Mouse (Mus musculus) heart, postnatal 14 days (tissue): ENCODE results near the gene Olfr1359. TPM values are rescaled to one million over a fixed set of nuclear protein-coding genes. Genes with fewer than 3 reads are reported as not detected.

Source experiments
- DNase-seq, 2 experiments: peaks; one replicate each; pipeline ENCODE4 v3.0.0; 2021 to 2022
- intact Hi-C: fragments of 180-260 bp; cut with DNase I; formaldehyde crosslinking; loops from one replicate; pipeline ENCODE4 v1.15.1; 2025
- total RNA-seq, 2 experiments: library from RNA; stranded (reverse); gene quantifications; 2 replicates each; pipeline ENCODE4 v1.2.3; 2021

The Olfr1359 gene
- total RNA-seq, 2 experiments from 2014 or later = not detected

- intact Hi-C loops = no loop called here
- DNase-seq = no peak
These were observed 24.5 kb downstream of the Olfr1359 start for GRCm38 (mm10) chr13:21722373-21722925.

- intact Hi-C loops = no loop called here
- DNase-seq = no peak
These were observed 25.3 kb downstream of the Olfr1359 start for GRCm38 (mm10) chr13:21722993-21723836.

- no peak for DNase-seq
- intact Hi-C loops = no loop called here
These were observed 30.1 kb downstream of the Olfr1359 start for GRCm38 (mm10) chr13:21727948-21728572.

- intact Hi-C loops = no loop called here
- no peak for DNase-seq
These were observed 31.6 kb downstream of the Olfr1359 start for GRCm38 (mm10) chr13:21729544-21729943.

GRCm38 (mm10) chr13:21733466-21733865 lies 35.6 kb downstream of the Olfr1359 start:
- DNase-seq = no peak
- intact Hi-C loops = loop anchor here (5.0 kb wide), 1 partner anchor 1889 kb away; the partner anchor contains the start of genes Hist1h1e and Hist1h2be

GRCm38 (mm10) chr13:21734010-21734905 lies 36.3 kb downstream of the Olfr1359 start:
- DNase-seq = peak; percentile 67 to 88
- intact Hi-C loops = loop anchor here (1.0 to 5.0 kb wide), 3 partner anchors 16 to 1888 kb away; partner anchors contain the start of genes Hist1h1e, Hist1h2be and Hist1h4k

GRCm38 (mm10) chr13:21734906-21735767 lies 37.2 kb downstream of the Olfr1359 start, which contains the start of gene Hist1h4j:
Hist1h4j (plus strand) TSS chr13:21735064.
- intact Hi-C loops = loop anchor here (1.0 to 5.0 kb wide), 3 partner anchors 15 to 1887 kb away; partner anchors contain the start of genes Hist1h1e, Hist1h2be and Hist1h4k

GRCm38 (mm10) chr13:21745006-21745405 lies 47.1 kb downstream of the Olfr1359 start:
- intact Hi-C loops = no loop called here

More at GRCm38 (mm10) chr13:21734906-21735767, 37.2 kb downstream of the Olfr1359 start, which contains the start of gene Hist1h4j:
- peak; percentile 66 to 76 for DNase-seq

GRCm38 (mm10) chr13:21749387-21750158 lies 51.7 kb downstream of the Olfr1359 start:
- intact Hi-C loops = loop anchor here (1.0 to 10.0 kb wide), 2 partner anchors 15 to 1835 kb away; partner anchors contain the start of gene Hist1h4d

More at GRCm38 (mm10) chr13:21745006-21745405, 47.1 kb downstream of the Olfr1359 start:
- DNase-seq = no peak

GRCm38 (mm10) chr13:21750159-21751017 lies 52.5 kb downstream of the Olfr1359 start, which contains the start of gene Hist1h4k:
Hist1h4k (minus strand) TSS chr13:21750505.
- intact Hi-C loops = loop anchor here (1.0 to 10.0 kb wide), 2 partner anchors 16 to 1834 kb away; partner anchors contain the start of gene Hist1h4d

More at GRCm38 (mm10) chr13:21749387-21750158, 51.7 kb downstream of the Olfr1359 start:
- no peak for DNase-seq

GRCm38 (mm10) chr13:21751417-21751816 lies 53.5 kb downstream of the Olfr1359 start:
- intact Hi-C loops = loop anchor here (10.0 kb wide), 1 partner anchor 1833 kb away; the partner anchor contains the start of gene Hist1h4d

More at GRCm38 (mm10) chr13:21750159-21751017, 52.5 kb downstream of the Olfr1359 start, which contains the start of gene Hist1h4k:
- DNase-seq = peak; percentile 88 to 93

GRCm38 (mm10) chr13:21751827-21752226 lies 53.9 kb downstream of the Olfr1359 start:
- DNase-seq = no peak
- intact Hi-C loops = loop anchor here (2.0 to 10.0 kb wide), 2 partner anchors 27 to 1833 kb away; partner anchors contain the start of gene Hist1h4d

More at GRCm38 (mm10) chr13:21751417-21751816, 53.5 kb downstream of the Olfr1359 start:
- DNase-seq = no peak

GRCm38 (mm10) chr13:21752356-21752755 lies 54.4 kb downstream of the Olfr1359 start:
- no peak for DNase-seq
- intact Hi-C loops = loop anchor here (2.0 to 10.0 kb wide), 2 partner anchors 26 to 1832 kb away; partner anchors contain the start of gene Hist1h4d

- DNase-seq = no peak
- intact Hi-C loops = loop anchor here (2.0 to 10.0 kb wide), 2 partner anchors 26 to 1832 kb away; partner anchors contain the start of gene Hist1h4d
These were observed 55.2 kb downstream of the Olfr1359 start for GRCm38 (mm10) chr13:21753051-21753523.

GRCm38 (mm10) chr13:21753524-21754285 lies 55.8 kb downstream of the Olfr1359 start, which contains the start of the genes Hist1h2ak and Hist1h2bn:
Hist1h2ak (minus strand) TSS chr13:21753827.
Hist1h2bn (plus strand) TSS chr13:21754123.
- intact Hi-C loops = loop anchor here (2.0 to 10.0 kb wide), 2 partner anchors 25 to 1831 kb away; partner anchors contain the start of gene Hist1h4d

More at GRCm38 (mm10) chr13:21753524-21754285, 55.8 kb downstream of the Olfr1359 start, which contains the start of the genes Hist1h2ak and Hist1h2bn:
- DNase-seq = peak; percentile 44 to 52
